Mouse (Mus musculus): ENCODE measurements around the gene Zfp958. TPM values are rescaled to one million over a fixed set of nuclear protein-coding genes. Genes with fewer than 3 reads are reported as not detected.
"Not testable (repeated sequence)": the region's sequence is repeated elsewhere in the genome, so short reads cannot be mapped to it uniquely, and the experiment has no call there.

The Zfp958 gene
- polyA plus RNA-seq (2015; fragmentation: Nextera tagmentation; extraction: Ambion mirVana): 12.6 and 13.4 TPM in 2 replicates

GRCm38 (mm10) chr8:4612932-4613853, at the start of gene Zfp958:
Zfp958 (plus strand) TSS chr8:4613167.
- peak; percentile 99 for ATAC-seq (ENCODE audit: insufficient number of reproducible peaks, low FRiP score, low TSS enrichment, low read depth)
- H3K4me1 ChIP-seq: peaks cover 16% of the 10 kb centered on the region; the same call in 1 of the 2 replicates
- peak within 1 kb of the TSS; percentile 91 for H3K27ac ChIP-seq
- peak within 1 kb of the TSS; percentile 87 for H3K4me3 ChIP-seq
- no peaks in the 10 kb centered on the region for H3K27me3 ChIP-seq
- H3K36me3 ChIP-seq: peaks cover 7% of the 10 kb centered on the region
- peak within 1 kb of the TSS; percentile 81 for H3K9ac ChIP-seq
- H3K9me3 ChIP-seq: no peaks in the 10 kb centered on the region
- 2% methylated on average over 25 of the region's 25 CpGs for WGBS
- H3K4me2 ChIP-seq: peak within 1 kb of the TSS; percentile 75

- Histone ChIP-seq H3K4me2 (no peak overlapping the region), H3K27ac (no peak overlapping the region), H3K4me1 (no peaks in the 10 kb centered on the region), H3K9ac (no peak overlapping the region), H3K4me3 (no peak overlapping the region), H3K36me3 (no peaks in the 10 kb centered on the region), H3K9me3 (no peaks in the 10 kb centered on the region), H3K27me3 (no peaks in the 10 kb centered on the region)
- 43% methylated on average over 3 of the region's 3 CpGs for WGBS
- no peak for ATAC-seq (ENCODE audit: insufficient number of reproducible peaks, low FRiP score, low TSS enrichment, low read depth)
Measured at GRCm38 (mm10) chr8:4581986-4582385, 31.0 kb upstream of the Zfp958 start.

GRCm38 (mm10) chr8:4582754-4583178, 30.2 kb upstream of the Zfp958 start:
- WGBS: 40% methylated on average over 6 of the region's 6 CpGs
- no peaks in the 10 kb centered on the region for H3K9me3 ChIP-seq

GRCm38 (mm10) chr8:4584660-4585059, 28.3 kb upstream of the Zfp958 start:
- WGBS: 36% methylated on average over 1 of the region's 1 CpGs
- H3K9me3 ChIP-seq: no peaks in the 10 kb centered on the region

More at GRCm38 (mm10) chr8:4582754-4583178, 30.2 kb upstream of the Zfp958 start:
- H3K9ac ChIP-seq: no peak overlapping the region
- H3K36me3 ChIP-seq: no peaks in the 10 kb centered on the region
- no peaks in the 10 kb centered on the region for H3K4me1 ChIP-seq
- H3K27ac ChIP-seq: no peak overlapping the region
- H3K4me2 ChIP-seq: no peak overlapping the region
- H3K27me3 ChIP-seq: no peaks in the 10 kb centered on the region
- H3K4me3 ChIP-seq: no peak overlapping the region
- no peak for ATAC-seq (ENCODE audit: insufficient number of reproducible peaks, low FRiP score, low TSS enrichment, low read depth)

GRCm38 (mm10) chr8:4586356-4586755, 26.6 kb upstream of the Zfp958 start:
- ATAC-seq (ENCODE audit: insufficient number of reproducible peaks, low FRiP score, low TSS enrichment, low read depth): peak; percentile 52; the same call in 1 of the 2 replicates
- 43% methylated on average over 4 of the region's 4 CpGs for WGBS
- Histone ChIP-seq H3K4me3 (no peak overlapping the region), H3K27me3 (no peaks in the 10 kb centered on the region), H3K9ac (no peak overlapping the region), H3K4me2 (no peak overlapping the region), H3K36me3 (no peaks in the 10 kb centered on the region), H3K9me3 (no peaks in the 10 kb centered on the region), H3K4me1 (no peaks in the 10 kb centered on the region), H3K27ac (no peak overlapping the region)

More at GRCm38 (mm10) chr8:4584660-4585059, 28.3 kb upstream of the Zfp958 start:
- no peak overlapping the region for H3K27ac ChIP-seq
- no peaks in the 10 kb centered on the region for H3K4me1 ChIP-seq
- no peak overlapping the region for H3K4me2 ChIP-seq
- no peaks in the 10 kb centered on the region for H3K36me3 ChIP-seq
- H3K4me3 ChIP-seq: no peak overlapping the region
- H3K9ac ChIP-seq: no peak overlapping the region
- no peaks in the 10 kb centered on the region for H3K27me3 ChIP-seq
- no peak for ATAC-seq (ENCODE audit: insufficient number of reproducible peaks, low FRiP score, low TSS enrichment, low read depth)

GRCm38 (mm10) chr8:4588165-4589000, 24.6 kb upstream of the Zfp958 start:
- no peak for ATAC-seq (ENCODE audit: insufficient number of reproducible peaks, low FRiP score, low TSS enrichment, low read depth)
- WGBS: 44% methylated on average over 9 of the region's 9 CpGs
- Histone ChIP-seq H3K4me2 (no peak overlapping the region), H3K9ac (no peak overlapping the region), H3K27ac (no peak overlapping the region), H3K4me3 (no peak overlapping the region), H3K4me1 (no peaks in the 10 kb centered on the region), H3K27me3 (no peaks in the 10 kb centered on the region), H3K9me3 (no peaks in the 10 kb centered on the region), H3K36me3 (no peaks in the 10 kb centered on the region)

- H3K9ac ChIP-seq: no peak overlapping the region
- no peak for ATAC-seq (ENCODE audit: insufficient number of reproducible peaks, low FRiP score, low TSS enrichment, low read depth)
- no peaks in the 10 kb centered on the region for H3K27me3 ChIP-seq
- no peaks in the 10 kb centered on the region for H3K36me3 ChIP-seq
- no peak overlapping the region for H3K4me2 ChIP-seq
- H3K27ac ChIP-seq: no peak overlapping the region
- H3K4me1 ChIP-seq: peaks cover 5% of the 10 kb centered on the region; the same call in 1 of the 2 replicates
- H3K4me3 ChIP-seq: no peak overlapping the region
- H3K9me3 ChIP-seq: no peaks in the 10 kb centered on the region
- WGBS: 74% methylated on average over 7 of the region's 7 CpGs
Measured at GRCm38 (mm10) chr8:4608896-4609295, 4.1 kb upstream of the Zfp958 start.

GRCm38 (mm10) chr8:4611626-4612175, 1.3 kb upstream of the Zfp958 start:
- not testable (repeated sequence) for H3K9me3 ChIP-seq; H3K9ac ChIP-seq; H3K4me3 ChIP-seq; ATAC-seq (ENCODE audit: insufficient number of reproducible peaks, low FRiP score, low TSS enrichment, low read depth); H3K4me2 ChIP-seq; H3K27me3 ChIP-seq; H3K27ac ChIP-seq; H3K36me3 ChIP-seq
- peaks cover 16% of the 10 kb centered on the region; the same call in 1 of the 2 replicates for H3K4me1 ChIP-seq
- WGBS: 74% methylated on average over 4 of the region's 4 CpGs

- Histone ChIP-seq H3K4me3 (no peak overlapping the region), H3K4me1 (no peaks in the 10 kb centered on the region), H3K4me2 (no peak overlapping the region), H3K9me3 (peaks cover 27% of the 10 kb centered on the region), H3K36me3 (peaks cover 68% of the 10 kb centered on the region), H3K9ac (no peak overlapping the region), H3K27ac (no peak overlapping the region), H3K27me3 (no peaks in the 10 kb centered on the region)
- no peak for ATAC-seq (ENCODE audit: insufficient number of reproducible peaks, low FRiP score, low TSS enrichment, low read depth)
- WGBS: 96% methylated on average over 1 of the region's 1 CpGs
Measured at GRCm38 (mm10) chr8:4627349-4627748, 14.4 kb downstream of the Zfp958 start.

GRCm38 (mm10) chr8:4637071-4637470, 24.1 kb downstream of the Zfp958 start:
- no peaks in the 10 kb centered on the region for H3K4me1 ChIP-seq
- no peak for ATAC-seq (ENCODE audit: insufficient number of reproducible peaks, low FRiP score, low TSS enrichment, low read depth)
- no peak overlapping the region for H3K27ac ChIP-seq
- no peak overlapping the region for H3K4me2 ChIP-seq
- WGBS: 84% methylated on average over 4 of the region's 4 CpGs
- no peak overlapping the region for H3K4me3 ChIP-seq
- H3K9ac ChIP-seq: no peak overlapping the region
- H3K27me3 ChIP-seq: no peaks in the 10 kb centered on the region
- no peaks in the 10 kb centered on the region for H3K9me3 ChIP-seq
- H3K36me3 ChIP-seq: peaks cover 2% of the 10 kb centered on the region; the same call in 1 of the 2 replicates

- not testable (repeated sequence) for H3K4me2 ChIP-seq; H3K4me3 ChIP-seq; H3K36me3 ChIP-seq; H3K27ac ChIP-seq; H3K9ac ChIP-seq; H3K27me3 ChIP-seq; ATAC-seq (ENCODE audit: insufficient number of reproducible peaks, low FRiP score, low TSS enrichment, low read depth); H3K4me1 ChIP-seq; H3K9me3 ChIP-seq
- WGBS: 88% methylated on average over 6 of the region's 6 CpGs
Measured at GRCm38 (mm10) chr8:4642974-4643373, 30.0 kb downstream of the Zfp958 start.
